Mouse (Mus musculus): ENCODE results near the gene Zfp978. TPM values are rescaled to one million over a fixed set of nuclear protein-coding genes. Genes with fewer than 3 reads are reported as not detected.
"Not testable (repeated sequence)": the region's sequence is repeated elsewhere in the genome, so short reads cannot be mapped to it uniquely, and the experiment has no call there.

Gene Zfp978
- polyA plus RNA-seq, 1 experiment from 2014 or later: not detected

GRCm38 (mm10) chr4:147345061-147345554 lies 16.0 kb upstream of the Zfp978 start:
- not testable (repeated sequence) for H3K9ac ChIP-seq; H3K27ac ChIP-seq; H3K36me3 ChIP-seq; H3K27me3 ChIP-seq (replicated peaks); H3K4me2 ChIP-seq (replicated peaks); ATAC-seq; H3K4me3 ChIP-seq (replicated peaks); H3K4me1 ChIP-seq (replicated peaks)
- H3K9me3 ChIP-seq: peaks cover 33% of the 10 kb centered on the region
- 88% methylated on average over 2 of the region's 2 CpGs for WGBS

- WGBS: 67% methylated on average over 4 of the region's 4 CpGs
- not testable (repeated sequence) for H3K9ac ChIP-seq
- peaks cover 37% of the 10 kb centered on the region for H3K9me3 ChIP-seq
Observed at GRCm38 (mm10) chr4:147346361-147347035, 14.6 kb upstream of the Zfp978 start.

GRCm38 (mm10) chr4:147347300-147347699 lies 13.8 kb upstream of the Zfp978 start:
- not testable (repeated sequence) for H3K9ac ChIP-seq; H3K4me1 ChIP-seq (replicated peaks); H3K4me3 ChIP-seq (replicated peaks); H3K27me3 ChIP-seq (replicated peaks); ATAC-seq; H3K27ac ChIP-seq; H3K4me2 ChIP-seq (replicated peaks); H3K36me3 ChIP-seq
- H3K9me3 ChIP-seq: peaks cover 37% of the 10 kb centered on the region
- 66% methylated on average over 4 of the region's 4 CpGs for WGBS

More at GRCm38 (mm10) chr4:147346361-147347035, 14.6 kb upstream of the Zfp978 start:
- not testable (repeated sequence) for H3K4me3 ChIP-seq (replicated peaks); H3K4me2 ChIP-seq (replicated peaks); H3K27me3 ChIP-seq (replicated peaks); H3K27ac ChIP-seq; H3K36me3 ChIP-seq; ATAC-seq; H3K4me1 ChIP-seq (replicated peaks)

DNA sequence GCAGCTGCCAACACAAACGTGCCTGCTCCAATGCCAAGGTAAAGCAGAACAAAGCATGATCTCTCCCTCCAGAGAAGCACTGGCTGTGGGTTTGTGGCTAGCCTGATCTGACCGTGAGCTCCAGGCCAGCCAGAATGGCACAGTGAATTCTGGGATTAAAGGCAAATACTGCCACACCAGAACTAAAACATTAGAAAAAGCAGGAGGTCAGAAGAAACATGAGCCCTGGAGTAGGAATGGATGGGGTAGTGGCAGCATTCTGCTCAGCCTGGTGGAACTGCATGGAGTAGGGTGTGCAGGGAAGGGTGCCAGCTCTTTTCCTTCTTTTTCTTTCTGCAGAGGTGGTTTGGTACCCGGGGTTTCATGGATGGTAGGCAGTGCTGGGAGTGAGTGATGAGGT lies 13.2 kb upstream of the Zfp978 start:
- ATAC-seq; H3K9ac ChIP-seq; H3K36me3 ChIP-seq; H3K4me3 ChIP-seq (replicated peaks); H3K4me1 ChIP-seq (replicated peaks); H3K4me2 ChIP-seq (replicated peaks); H3K27me3 ChIP-seq (replicated peaks); H3K27ac ChIP-seq: not testable (repeated sequence)
- 81% methylated on average over 2 of the region's 3 CpGs for WGBS
- peaks cover 36% of the 10 kb centered on the region for H3K9me3 ChIP-seq

- 81% methylated on average over 2 of the region's 2 CpGs for WGBS
- H3K36me3 ChIP-seq; H3K4me2 ChIP-seq (replicated peaks); H3K9ac ChIP-seq; H3K4me1 ChIP-seq (replicated peaks); H3K27me3 ChIP-seq (replicated peaks); H3K4me3 ChIP-seq (replicated peaks); ATAC-seq; H3K27ac ChIP-seq: not testable (repeated sequence)
- peaks cover 30% of the 10 kb centered on the region for H3K9me3 ChIP-seq
Observed at GRCm38 (mm10) chr4:147348401-147348800, 12.7 kb upstream of the Zfp978 start.

- not testable (repeated sequence) for H3K36me3 ChIP-seq; H3K27ac ChIP-seq; H3K27me3 ChIP-seq (replicated peaks); H3K9ac ChIP-seq; H3K4me2 ChIP-seq (replicated peaks); ATAC-seq; H3K4me3 ChIP-seq (replicated peaks); H3K4me1 ChIP-seq (replicated peaks)
- peaks cover 28% of the 10 kb centered on the region for H3K9me3 ChIP-seq
- 92% methylated on average over 18 of the region's 19 CpGs for WGBS
Observed at GRCm38 (mm10) chr4:147348906-147349686, 12.0 kb upstream of the Zfp978 start.

GRCm38 (mm10) chr4:147349687-147350415 lies 11.3 kb upstream of the Zfp978 start:
- H3K27me3 ChIP-seq (replicated peaks); H3K36me3 ChIP-seq; H3K27ac ChIP-seq; H3K4me2 ChIP-seq (replicated peaks); ATAC-seq; H3K9ac ChIP-seq; H3K4me1 ChIP-seq (replicated peaks); H3K4me3 ChIP-seq (replicated peaks): not testable (repeated sequence)
- H3K9me3 ChIP-seq: peaks cover 28% of the 10 kb centered on the region
- 83% methylated on average over 9 of the region's 9 CpGs for WGBS

- not testable (repeated sequence) for ATAC-seq; H3K4me2 ChIP-seq (replicated peaks); H3K36me3 ChIP-seq; H3K27ac ChIP-seq; H3K27me3 ChIP-seq (replicated peaks); H3K4me1 ChIP-seq (replicated peaks); H3K9ac ChIP-seq; H3K4me3 ChIP-seq (replicated peaks)
- WGBS: 86% methylated on average over 2 of the region's 2 CpGs
- peaks cover 28% of the 10 kb centered on the region for H3K9me3 ChIP-seq
Observed at GRCm38 (mm10) chr4:147350541-147350940, 10.6 kb upstream of the Zfp978 start.

DNA sequence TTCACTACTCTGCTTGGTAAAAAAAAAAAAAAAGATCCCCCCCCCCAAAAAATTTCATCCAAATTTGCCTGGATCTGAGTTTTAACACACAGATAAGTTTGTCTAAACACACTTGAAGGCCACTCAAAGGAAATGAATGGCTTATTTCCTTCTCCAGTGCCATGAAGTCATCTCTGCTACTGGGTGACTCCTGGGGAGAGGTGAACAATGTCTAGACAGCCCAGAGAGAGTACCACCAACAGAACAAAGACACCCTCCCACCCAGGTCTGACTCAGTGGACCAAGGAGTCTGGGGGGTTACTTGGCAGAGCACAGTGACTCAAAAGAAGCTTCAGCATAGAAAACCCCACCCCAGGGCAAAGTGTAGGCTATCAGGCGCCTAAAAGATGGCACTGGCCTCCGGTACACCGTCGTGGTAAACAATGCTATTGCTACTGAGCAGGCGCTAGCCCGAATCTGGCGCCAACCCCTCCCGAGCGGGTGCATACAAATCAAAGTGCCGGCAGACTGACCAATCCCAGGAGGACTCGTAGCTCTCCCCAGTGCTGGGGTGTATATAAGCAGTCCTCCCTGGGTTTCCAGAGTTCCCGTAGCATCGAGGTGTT lies 9.6 kb upstream of the Zfp978 start:
- H3K9ac ChIP-seq; H3K27ac ChIP-seq; H3K4me2 ChIP-seq (replicated peaks); ATAC-seq; H3K4me3 ChIP-seq (replicated peaks); H3K4me1 ChIP-seq (replicated peaks); H3K36me3 ChIP-seq; H3K27me3 ChIP-seq (replicated peaks): not testable (repeated sequence)
- 87% methylated on average over 10 of the region's 13 CpGs for WGBS
- H3K9me3 ChIP-seq: peaks cover 25% of the 10 kb centered on the region

DNA sequence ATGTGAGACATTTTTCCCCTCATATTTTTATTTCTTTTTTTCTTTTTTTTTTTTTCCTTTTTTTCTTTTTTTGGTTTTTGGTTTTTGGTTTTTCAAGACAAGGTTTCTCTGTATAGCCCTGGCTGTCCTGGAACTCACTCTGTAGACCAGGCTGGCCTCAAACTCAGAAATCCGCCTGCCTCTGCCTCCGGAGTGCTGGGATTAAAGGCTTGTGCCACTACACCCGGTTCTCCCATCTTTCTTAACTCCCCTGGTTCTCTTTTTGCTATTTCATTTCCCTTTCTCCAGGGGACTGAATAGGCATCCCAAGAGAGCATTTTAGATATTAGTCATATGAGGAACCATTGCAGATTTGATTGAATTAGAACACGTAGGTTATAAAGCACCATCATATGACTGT lies 7.5 kb upstream of the Zfp978 start:
- WGBS: 86% methylated on average over 4 of the region's 4 CpGs
- H3K9me3 ChIP-seq: peaks cover 16% of the 10 kb centered on the region
- H3K27ac ChIP-seq; H3K4me2 ChIP-seq (replicated peaks); H3K4me1 ChIP-seq (replicated peaks); H3K9ac ChIP-seq; H3K4me3 ChIP-seq (replicated peaks); H3K27me3 ChIP-seq (replicated peaks); ATAC-seq; H3K36me3 ChIP-seq: not testable (repeated sequence)

- no CpG with 5 or more reads among the region's 3 CpGs for WGBS
- ATAC-seq: not testable (repeated sequence)
Observed at GRCm38 (mm10) chr4:147356042-147356441, 5.1 kb upstream of the Zfp978 start.

GRCm38 (mm10) chr4:147357195-147357594 lies 3.9 kb upstream of the Zfp978 start:
- not testable (repeated sequence) for H3K36me3 ChIP-seq

More at GRCm38 (mm10) chr4:147356042-147356441, 5.1 kb upstream of the Zfp978 start:
- not testable (repeated sequence) for H3K4me1 ChIP-seq (replicated peaks); H3K4me2 ChIP-seq (replicated peaks); H3K9ac ChIP-seq; H3K4me3 ChIP-seq (replicated peaks); H3K27ac ChIP-seq; H3K36me3 ChIP-seq; H3K9me3 ChIP-seq; H3K27me3 ChIP-seq (replicated peaks)

More at GRCm38 (mm10) chr4:147357195-147357594, 3.9 kb upstream of the Zfp978 start:
- H3K9me3 ChIP-seq; H3K4me3 ChIP-seq (replicated peaks); H3K4me2 ChIP-seq (replicated peaks); H3K9ac ChIP-seq; H3K4me1 ChIP-seq (replicated peaks); ATAC-seq; H3K27ac ChIP-seq; H3K27me3 ChIP-seq (replicated peaks): not testable (repeated sequence)
- WGBS: no CpG with 5 or more reads among the region's 2 CpGs
